In genomic region chr16:96159091-96159731, GRCm38 (mm10) we compare ENCODE assay signal across 8 mouse cellular contexts. TPM values are rescaled to one million over a fixed set of nuclear protein-coding genes. Genes with fewer than 3 reads are reported as not detected.
A peak's percentile ranks its signal among the peaks of the same experiment; 100 is the strongest.
DNase-seq lines count a peak whose midpoint lies in the region; ATAC-seq and TF ChIP-seq lines count a peak whose summit lies in the region.

No protein-coding gene starts in this region.

- peaks cover 11% of the 10 kb centered on the region for H3K4me1 ChIP-seq in erythroblast, embryonic 14.5 days (ENCODE audit: control insufficient read depth)
- no peaks in the 10 kb centered on the region for H3K4me1 ChIP-seq in hindbrain, postnatal 0 days (ENCODE audit: insufficient read depth, low read length)
- peaks cover 11% of the 10 kb centered on the region for H3K4me1 ChIP-seq in limb, embryonic 15.5 days
- peaks cover 8% of the 10 kb centered on the region; the same call in 1 of the 2 replicates for H3K4me1 ChIP-seq in midbrain, embryonic 14.5 days (ENCODE audit: control insufficient read depth, insufficient read depth, low read length)

- 2% methylated on average over 67 of the region's 67 CpGs for WGBS in hindbrain, postnatal 0 days
- under 1% methylated on average over 54 of the region's 67 CpGs for whole genome bisulfite sequencing in limb, embryonic 15.5 days
- under 1% methylated on average over 67 of the region's 67 CpGs for WGBS in midbrain, embryonic 14.5 days

- H3K27ac ChIP-seq in hindbrain, postnatal 0 days: peak overlapping the region; percentile 86
- peak overlapping the region; percentile 91 for H3K27ac ChIP-seq in limb, embryonic 15.5 days
- H3K27ac ChIP-seq in midbrain, embryonic 14.5 days (replicated peaks; ENCODE audit: low read depth, low read length): peak overlapping the region; percentile 83

- peaks cover 15% of the 10 kb centered on the region for H3K27me3 ChIP-seq in erythroblast, embryonic 14.5 days (ENCODE audit: control insufficient read depth)
- no peaks in the 10 kb centered on the region for H3K27me3 ChIP-seq in hindbrain, postnatal 0 days (ENCODE audit: insufficient read depth, low read length)
- no peaks in the 10 kb centered on the region for H3K27me3 ChIP-seq in limb, embryonic 15.5 days
- H3K27me3 ChIP-seq in midbrain, embryonic 14.5 days (ENCODE audit: control insufficient read depth, insufficient read depth, low read length): no peaks in the 10 kb centered on the region

- no peaks in the 10 kb centered on the region for H3K9me3 ChIP-seq in erythroblast, embryonic 14.5 days (ENCODE audit: control insufficient read depth, low read length)
- H3K9me3 ChIP-seq in hindbrain, postnatal 0 days (ENCODE audit: low read length): no peaks in the 10 kb centered on the region
- H3K9me3 ChIP-seq in limb, embryonic 15.5 days: no peaks in the 10 kb centered on the region
- no peaks in the 10 kb centered on the region for H3K9me3 ChIP-seq in midbrain, embryonic 14.5 days (ENCODE audit: control insufficient read depth, low read length)

- H3K4me3 ChIP-seq in erythroblast, embryonic 14.5 days (replicated peaks): peak overlapping the region; percentile 58
- peak overlapping the region; percentile 49 for H3K4me3 ChIP-seq in hindbrain, postnatal 0 days (ENCODE audit: low read length)
- peak overlapping the region; percentile 57 for H3K4me3 ChIP-seq in limb, embryonic 15.5 days
- H3K4me3 ChIP-seq in midbrain, embryonic 14.5 days (replicated peaks; ENCODE audit: low read depth, low read length): peak overlapping the region; percentile 46

- peak; percentile 60 to 78 for DNase-seq in cerebellum, postnatal 4 days (ENCODE audit: low spot score in 2 of 2)
- DNase-seq in gastrocnemius, postnatal 25 days: peak; percentile 57
- peak; percentile 78 for DNase-seq in hindbrain, postnatal 0 days (ENCODE audit: low spot score)
- peak; percentile 84 for DNase-seq in midbrain, embryonic 14.5 days
- DNase-seq in spleen, postnatal 4 days (ENCODE audit: low spot score in 2 of 2): peak; percentile 35 to 76

- no peak for ATAC-seq in erythroblast, adult 5-6 weeks (replicated peaks; ENCODE audit: low FRiP score, poor library complexity, severe bottlenecking)
- peak; percentile 88 for ATAC-seq in hindbrain, postnatal 0 days
- ATAC-seq in limb, embryonic 15.5 days (ENCODE audit: insufficient number of reproducible peaks, low FRiP score, low TSS enrichment, low read depth): peak; percentile 73
- ATAC-seq in midbrain, embryonic 14.5 days (ENCODE audit: low FRiP score, low TSS enrichment): peak; percentile 82

- TF ChIP-seq CTCF in hindbrain, postnatal 0 days (IDR thresholded peaks at IDR 0.05; ENCODE audit: low read depth): peak; percentile 73

- H3K4me2 ChIP-seq in hindbrain, postnatal 0 days (ENCODE audit: low read depth, low read length): peak overlapping the region; percentile 93
- H3K4me2 ChIP-seq in limb, embryonic 15.5 days: peak overlapping the region; percentile 96
- H3K4me2 ChIP-seq in midbrain, embryonic 14.5 days (ENCODE audit: low read length): peak overlapping the region; percentile 98

- peaks cover 4% of the 10 kb centered on the region; the same call in 1 of the 2 replicates for H3K36me3 ChIP-seq in erythroblast, embryonic 14.5 days (ENCODE audit: control insufficient read depth)
- H3K36me3 ChIP-seq in hindbrain, postnatal 0 days (ENCODE audit: insufficient read depth, low read length): no peaks in the 10 kb centered on the region; the same call in 1 of the 2 replicates
- H3K36me3 ChIP-seq in limb, embryonic 15.5 days: peaks cover 6% of the 10 kb centered on the region; the same call in 1 of the 2 replicates
- peaks cover 20% of the 10 kb centered on the region for H3K36me3 ChIP-seq in midbrain, embryonic 14.5 days (ENCODE audit: control insufficient read depth, insufficient read depth, low read length)

- peak overlapping the region; percentile 76 for H3K9ac ChIP-seq in hindbrain, postnatal 0 days (replicated peaks; ENCODE audit: low read length)
- H3K9ac ChIP-seq in limb, embryonic 15.5 days: peak overlapping the region; percentile 85
- peak overlapping the region; percentile 89 for H3K9ac ChIP-seq in midbrain, embryonic 14.5 days (replicated peaks; ENCODE audit: low read length)

RNA-seq across cellular contexts. Expression of gene Wrb, which starts 14.0 kb away (rescaled TPM):
- polyA plus RNA-seq in erythroblast, embryonic 14.5 days (2012): 0.04 and 0.07 TPM in 2 replicates
- 0.77 and 2.5 TPM in 2 replicates for total RNA-seq in erythroblast, adult 5-6 weeks (2015; ENCODE audit: low replicate concordance)
- total RNA-seq in erythroblast, adult 5-6 weeks (2017; ENCODE audit: low replicate concordance): 0.98 and 3.0 TPM in 2 replicates
- total RNA-seq in gastrocnemius, postnatal 25 days (2021): 1 to 10 TPM; 9.5 to 9.8 TPM
- 151 and 154 TPM in 2 replicates for total RNA-seq in hindbrain, postnatal 0 days (2014; rRNA removed)
- polyA plus RNA-seq in hindbrain, postnatal 0 days (2015; fragmentation: Nextera tagmentation; extraction: Ambion mirVana): 190 and 196 TPM in 2 replicates
- 47.2 and 49.1 TPM in 2 replicates for polyA plus RNA-seq in limb, embryonic 15.5 days (2015; fragmentation: Nextera tagmentation; extraction: Ambion mirVana)
- polyA plus RNA-seq in midbrain, embryonic 14.5 days (2014; fragmentation: Nextera tagmentation; extraction: Ambion mirVana): 229 and 232 TPM in 2 replicates

RNA-seq across cellular contexts. Expression of gene Hmgn1, which starts 31.7 kb away (rescaled TPM):
- polyA plus RNA-seq in erythroblast, embryonic 14.5 days (2012): 7.3 and 8.2 TPM in 2 replicates
- total RNA-seq in erythroblast, adult 5-6 weeks (2015; ENCODE audit: low replicate concordance): 27.8 and 30.0 TPM in 2 replicates
- total RNA-seq in erythroblast, adult 5-6 weeks (2017; ENCODE audit: low replicate concordance): 14.2 and 15.1 TPM in 2 replicates
- total RNA-seq in gastrocnemius, postnatal 25 days (2021): 10 to 100 TPM; 30.2 to 38.5 TPM
- total RNA-seq in hindbrain, postnatal 0 days (2014; rRNA removed): 85.9 and 103 TPM in 2 replicates
- 207 and 258 TPM in 2 replicates for polyA plus RNA-seq in hindbrain, postnatal 0 days (2015; fragmentation: Nextera tagmentation; extraction: Ambion mirVana)
- polyA plus RNA-seq in limb, embryonic 15.5 days (2015; fragmentation: Nextera tagmentation; extraction: Ambion mirVana): 553 and 582 TPM in 2 replicates
- 371 and 462 TPM in 2 replicates for polyA plus RNA-seq in midbrain, embryonic 14.5 days (2014; fragmentation: Nextera tagmentation; extraction: Ambion mirVana)

RNA-seq across cellular contexts. Expression of gene Lca5l, which starts 32.9 kb away (rescaled TPM):
- polyA plus RNA-seq in erythroblast, embryonic 14.5 days (2012): not detected in 2 replicates
- not detected in 2 replicates for total RNA-seq in erythroblast, adult 5-6 weeks (2015; ENCODE audit: low replicate concordance)
- total RNA-seq in erythroblast, adult 5-6 weeks (2017; ENCODE audit: low replicate concordance): 1.1 TPM in 1 of 2 replicates, not detected in the other
- under 1 TPM; 0.35 to 0.43 TPM for total RNA-seq in gastrocnemius, postnatal 25 days (2021)
- 2.0 and 3.2 TPM in 2 replicates for total RNA-seq in hindbrain, postnatal 0 days (2014; rRNA removed)
- polyA plus RNA-seq in hindbrain, postnatal 0 days (2015; fragmentation: Nextera tagmentation; extraction: Ambion mirVana): 1.9 and 2.3 TPM in 2 replicates
- 1.2 and 1.6 TPM in 2 replicates for polyA plus RNA-seq in limb, embryonic 15.5 days (2015; fragmentation: Nextera tagmentation; extraction: Ambion mirVana)
- polyA plus RNA-seq in midbrain, embryonic 14.5 days (2014; fragmentation: Nextera tagmentation; extraction: Ambion mirVana): 1.7 and 2.1 TPM in 2 replicates

RNA-seq across cellular contexts. Expression of gene Sh3bgr, which starts 41.0 kb away (rescaled TPM):
- not detected in 2 replicates for polyA plus RNA-seq in erythroblast, embryonic 14.5 days (2012)
- total RNA-seq in erythroblast, adult 5-6 weeks (2015; ENCODE audit: low replicate concordance): not detected in 2 replicates
- not detected in 2 replicates for total RNA-seq in erythroblast, adult 5-6 weeks (2017; ENCODE audit: low replicate concordance)
- 100 to 1,000 TPM; 960 to 980 TPM for total RNA-seq in gastrocnemius, postnatal 25 days (2021)
- total RNA-seq in hindbrain, postnatal 0 days (2014; rRNA removed): 0.26 and 16.4 TPM in 2 replicates
- polyA plus RNA-seq in hindbrain, postnatal 0 days (2015; fragmentation: Nextera tagmentation; extraction: Ambion mirVana): 5.9 and 7.4 TPM in 2 replicates
- 13.6 and 41.0 TPM in 2 replicates for polyA plus RNA-seq in limb, embryonic 15.5 days (2015; fragmentation: Nextera tagmentation; extraction: Ambion mirVana)
- polyA plus RNA-seq in midbrain, embryonic 14.5 days (2014; fragmentation: Nextera tagmentation; extraction: Ambion mirVana): 1.6 and 2.1 TPM in 2 replicates

Comparison
In these comparisons a context has a peak if more than half of its experiments do, and no peak if none do; other contexts are left out.
1. RNA of gene Wrb, which starts 14.0 kb away (polyA plus RNA-seq): 229 to 232 TPM in midbrain, embryonic 14.5 days, 190 to 196 TPM in hindbrain, postnatal 0 days and 47.2 to 49.1 TPM in limb, embryonic 15.5 days; 0.04 to 0.07 TPM in erythroblast, embryonic 14.5 days; every median in the first group is over 10 times any median in the second.
2. RNA of gene Hmgn1, which starts 31.7 kb away (polyA plus RNA-seq): 553 to 582 TPM in limb, embryonic 15.5 days, 371 to 462 TPM in midbrain, embryonic 14.5 days and 207 to 258 TPM in hindbrain, postnatal 0 days; 7.3 to 8.2 TPM in erythroblast, embryonic 14.5 days; every median in the first group is over 10 times any median in the second.
3. Peak in every context shown above with its lines, with median percentiles within 50 percentile points of each other: H3K4me3 ChIP-seq, DNase-seq, H3K27ac ChIP-seq, H3K4me2 ChIP-seq and H3K9ac ChIP-seq.